Mouse (Mus musculus): Measurements from ENCODE around the gene Scgb2b24.

DNA sequence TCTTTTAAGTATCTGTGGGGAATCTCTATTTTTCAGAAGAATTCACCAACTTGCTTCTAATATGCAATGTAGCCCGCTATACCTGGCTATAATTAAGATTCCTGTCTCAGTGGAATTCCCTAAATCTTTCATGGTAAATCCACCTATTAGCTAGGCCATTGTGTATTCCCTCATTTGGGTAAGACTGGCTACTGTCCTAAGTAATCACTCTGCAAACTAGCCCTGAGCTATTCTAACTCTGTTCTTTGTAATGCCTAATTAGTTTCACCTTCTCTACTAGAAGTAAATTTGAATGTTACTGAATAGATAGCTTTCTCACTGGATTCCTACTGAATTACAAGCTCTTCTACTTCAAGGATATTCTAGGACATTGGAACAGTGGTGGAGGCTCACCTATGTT, 49.2 kb downstream of the Scgb2b24 start:
- no peak for TF ChIP-seq CTCF (IDR thresholded peaks at IDR 0.05; ENCODE audit: low read depth)
- no peak for TF ChIP-seq EP300 (IDR thresholded peaks at IDR 0.05; ENCODE audit: low read depth)

Measured in liver, postnatal 0 days (tissue).